8 mouse cellular contexts compared by ENCODE assay signal in the genomic region with DNA sequence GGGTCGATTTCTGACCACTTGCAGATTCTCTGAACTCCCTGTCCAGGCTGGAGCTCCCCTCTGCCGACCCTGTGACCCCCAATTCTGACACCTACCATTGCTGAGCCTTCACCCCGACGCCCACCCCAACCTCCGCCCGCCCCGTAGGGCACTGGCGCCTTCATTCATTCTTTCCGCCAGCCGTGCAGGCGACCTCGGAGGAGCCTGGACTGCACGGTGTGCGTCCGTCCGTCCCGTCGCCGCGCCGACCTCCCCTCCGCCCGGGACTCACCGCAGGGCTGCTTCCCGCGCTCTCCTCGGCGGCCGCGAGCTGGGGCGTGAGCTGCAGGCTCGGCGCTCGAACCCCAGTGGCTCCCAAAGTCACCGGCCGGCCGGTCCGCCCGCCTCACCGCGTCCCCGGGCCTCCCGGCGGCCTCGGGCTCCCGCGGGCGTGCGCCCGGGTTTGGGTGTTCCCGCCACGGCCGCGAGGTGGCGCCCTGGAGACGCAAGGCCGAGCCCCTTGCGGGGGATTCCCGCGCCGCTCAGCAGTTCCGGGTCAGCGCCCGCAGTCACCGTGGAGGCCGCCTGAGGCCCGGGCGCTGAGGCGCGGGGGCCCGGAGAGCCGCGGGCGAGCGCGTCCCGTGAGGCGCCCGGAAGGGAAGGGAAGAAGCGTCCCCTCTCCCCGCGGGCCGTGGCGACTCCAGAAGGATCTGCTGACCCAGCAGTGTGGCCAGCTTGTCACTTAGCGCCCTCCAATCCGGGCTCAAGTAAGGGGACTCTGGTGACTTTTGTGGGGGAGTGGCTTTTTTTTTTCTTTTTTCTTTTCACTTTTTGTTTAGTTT. TPM values are rescaled to one million over a fixed set of nuclear protein-coding genes. Genes with fewer than 3 reads are reported as not detected.
DNase-seq lines count a peak whose midpoint lies in the region; ATAC-seq and TF ChIP-seq lines count a peak whose summit lies in the region.

Gene Ccdc122 (plus strand): TSS at position 547 of the 821 bp plus-strand sequence.
Gene Lacc1 (minus strand): TSS at position 679 of the 821 bp plus-strand sequence.

- peaks cover 7 to 16% of the 10 kb centered on the region in 2 experiments for H3K4me1 ChIP-seq in heart, embryonic 14.5 days (ENCODE audit: control insufficient read depth in 2 of 2, insufficient read depth in 2 of 2, low read length in 2 of 2)
- peaks cover 27% of the 10 kb centered on the region; the same call in 1 of the 2 replicates for H3K4me1 ChIP-seq in liver, embryonic 15.5 days (replicated peaks)
- no peaks in the 10 kb centered on the region for H3K4me1 ChIP-seq in stomach, embryonic 15.5 days

- WGBS in heart, embryonic 14.5 days = under 1% methylated on average over 77 of the region's 86 CpGs
- under 1% methylated on average over 83 of the region's 86 CpGs for WGBS in liver, embryonic 15.5 days (ENCODE audit: insufficient replicate concordance)
- 1% methylated on average over 83 of the region's 86 CpGs for WGBS in stomach, embryonic 15.5 days

- ATAC-seq in erythroid progenitor cell, adult 5-6 weeks (replicated peaks; ENCODE audit: low FRiP score, poor library complexity, severe bottlenecking) = peak; percentile 78
- ATAC-seq in heart, embryonic 14.5 days (ENCODE audit: insufficient number of reproducible peaks, insufficient read depth, low FRiP score, low read depth) = peak; percentile 62
- peak; percentile 77 for ATAC-seq in liver, embryonic 15.5 days (ENCODE audit: insufficient read depth)
- peak; percentile 70; the same call in 1 of the 2 replicates for ATAC-seq in stomach, embryonic 15.5 days (ENCODE audit: insufficient read depth, low FRiP score, low read depth)

- H3K9ac ChIP-seq in heart, embryonic 14.5 days (ENCODE audit: low read length) = peak within 1 kb of the TSS; percentile 76
- peak within 1 kb of the TSS; percentile 61 for H3K9ac ChIP-seq in liver, embryonic 15.5 days
- H3K9ac ChIP-seq in stomach, embryonic 15.5 days = peak within 1 kb of the TSS; percentile 77

- peak within 1 kb of the TSS; percentile 61 to 89 for H3K4me3 ChIP-seq in heart, embryonic 14.5 days (ENCODE audit: control insufficient read depth in 1 of 2, insufficient read depth in 1 of 2, low read depth in 1 of 2, low read length in 2 of 2)
- H3K4me3 ChIP-seq in liver, embryonic 15.5 days (replicated peaks) = peak within 1 kb of the TSS; percentile 69
- H3K4me3 ChIP-seq in stomach, embryonic 15.5 days (replicated peaks) = peak within 1 kb of the TSS; percentile 68

- peak; percentile 87 for DNase-seq in CD4-positive helper T cell, adult 2 months (ENCODE audit: low read depth, low spot score)
- DNase-seq in brain, embryonic 14.5 days (ENCODE audit: low read depth) = peak; percentile 54
- DNase-seq in kidney, postnatal 10 days = peak; percentile 88
- DNase-seq in neural tube, embryonic 10.5 days (ENCODE audit: extremely low spot score, low spot score) = peak; percentile 88

- H3K27me3 ChIP-seq in heart, embryonic 14.5 days (ENCODE audit: control insufficient read depth, insufficient read depth, low read length) = no peaks in the 10 kb centered on the region
- peaks cover 6% of the 10 kb centered on the region; the same call in 1 of the 2 replicates for H3K27me3 ChIP-seq in liver, embryonic 15.5 days
- no peaks in the 10 kb centered on the region for H3K27me3 ChIP-seq in stomach, embryonic 15.5 days (replicated peaks)

- H3K27ac ChIP-seq in heart, embryonic 14.5 days (replicated peaks in 1 of 2; ENCODE audit: control insufficient read depth in 1 of 2, insufficient read depth in 1 of 2, low read depth in 2 of 2, low read length in 2 of 2) = 0 out of 4 replicates have a peak within 1 kb of the TSS, but pooled peaks of 1 of the 2 experiments have one; percentile 30
- H3K27ac ChIP-seq in liver, embryonic 15.5 days (replicated peaks) = peak within 1 kb of the TSS; percentile 53; the same call in 1 of the 2 replicates
- peak within 1 kb of the TSS; percentile 69; the same call in 1 of the 2 replicates for H3K27ac ChIP-seq in stomach, embryonic 15.5 days

- peak within 1 kb of the TSS; percentile 79 for H3K4me2 ChIP-seq in heart, embryonic 14.5 days (ENCODE audit: low read length)
- peak within 1 kb of the TSS; percentile 80 for H3K4me2 ChIP-seq in liver, embryonic 15.5 days
- peak within 1 kb of the TSS; percentile 83 for H3K4me2 ChIP-seq in stomach, embryonic 15.5 days

- peak; percentile 70 for TF ChIP-seq CTCF in brain, embryonic 14.5 days (IDR thresholded peaks at IDR 0.05; ENCODE audit: borderline replicate concordance, extremely low read depth, insufficient read depth, insufficient read length)

- H3K36me3 ChIP-seq in heart, embryonic 14.5 days (ENCODE audit: control insufficient read depth, insufficient read depth, low read length) = no peaks in the 10 kb centered on the region
- H3K36me3 ChIP-seq in liver, embryonic 15.5 days (replicated peaks) = no peaks in the 10 kb centered on the region
- H3K36me3 ChIP-seq in stomach, embryonic 15.5 days = no peaks in the 10 kb centered on the region

- no peaks in the 10 kb centered on the region for H3K9me3 ChIP-seq in heart, embryonic 14.5 days (ENCODE audit: control insufficient read depth, low read length)
- H3K9me3 ChIP-seq in liver, embryonic 15.5 days (replicated peaks) = no peaks in the 10 kb centered on the region
- H3K9me3 ChIP-seq in stomach, embryonic 15.5 days = no peaks in the 10 kb centered on the region

- no peak for TF ChIP-seq POLR2A in brain, embryonic 14.5 days (IDR thresholded peaks at IDR 0.05; ENCODE audit: borderline replicate concordance, extremely low read depth, insufficient read depth, insufficient read length, poor library complexity, severe bottlenecking)

RNA-seq across cellular contexts. Expression of gene Ccdc122, which starts in this region (rescaled TPM):
- 0.33 and 0.52 TPM in 2 replicates for polyA plus RNA-seq in brain, embryonic 14.5 days (2012; rRNA removed)
- total RNA-seq in erythroid progenitor cell, adult 5-6 weeks (2015; ENCODE audit: low replicate concordance) = 5.0 and 5.4 TPM in 2 replicates
- 1.2 and 6.7 TPM in 2 replicates for total RNA-seq in erythroid progenitor cell, adult 5-6 weeks (2017; ENCODE audit: low replicate concordance)
- polyA plus RNA-seq in heart, embryonic 14.5 days (2014; fragmentation: Nextera tagmentation; extraction: Ambion mirVana) = 1.5 and 1.7 TPM in 2 replicates
- polyA plus RNA-seq in liver, embryonic 15.5 days (2015; fragmentation: Nextera tagmentation; extraction: Ambion mirVana) = 1.3 and 1.4 TPM in 2 replicates
- 3.1 and 3.7 TPM in 2 replicates for polyA plus RNA-seq in stomach, embryonic 15.5 days (2015; fragmentation: Nextera tagmentation; extraction: Ambion mirVana)

RNA-seq across cellular contexts. Expression of gene Lacc1, which starts in this region (rescaled TPM):
- 3.0 and 3.5 TPM in 2 replicates for polyA plus RNA-seq in brain, embryonic 14.5 days (2012; rRNA removed)
- total RNA-seq in erythroid progenitor cell, adult 5-6 weeks (2015; ENCODE audit: low replicate concordance) = 1.3 and 8.6 TPM in 2 replicates
- 0.51 TPM in 1 of 2 replicates, not detected in the other for total RNA-seq in erythroid progenitor cell, adult 5-6 weeks (2017; ENCODE audit: low replicate concordance)
- polyA plus RNA-seq in heart, embryonic 14.5 days (2014; fragmentation: Nextera tagmentation; extraction: Ambion mirVana) = 5.1 and 6.4 TPM in 2 replicates
- polyA plus RNA-seq in liver, embryonic 15.5 days (2015; fragmentation: Nextera tagmentation; extraction: Ambion mirVana) = 3.3 and 4.5 TPM in 2 replicates
- polyA plus RNA-seq in stomach, embryonic 15.5 days (2015; fragmentation: Nextera tagmentation; extraction: Ambion mirVana) = 8.5 and 9.0 TPM in 2 replicates
